Mouse (Mus musculus): ENCODE results near the gene Bend6. TPM values are rescaled to one million over a fixed set of nuclear protein-coding genes. Genes with fewer than 3 reads are reported as not detected.

Bend6 gene
- total and polyA plus RNA-seq, 3 experiments, result 0.04 to 0.08 TPM; not detected in 1

DNA sequence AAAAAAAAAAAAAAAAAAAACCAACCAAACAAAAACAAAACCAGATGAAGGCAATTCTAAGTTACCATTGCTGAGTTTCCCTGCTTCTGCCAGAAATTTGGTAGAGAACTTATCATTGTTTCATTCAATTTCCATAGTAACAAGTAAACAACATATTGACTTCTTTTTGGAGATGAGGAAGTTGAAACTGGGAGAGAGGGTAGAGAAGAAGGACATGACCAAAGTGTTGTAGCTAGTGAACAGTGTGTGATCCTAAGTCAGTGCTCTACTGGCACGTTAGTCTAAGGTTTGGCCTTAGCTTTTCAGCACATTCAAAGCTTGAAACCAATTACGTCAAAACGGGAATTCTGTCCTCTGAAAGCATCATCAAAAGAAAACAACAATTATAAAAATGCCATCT is 31.2 kb downstream of the Bend6 start:
- no peaks in the 10 kb centered on the region for H3K36me3 ChIP-seq (ENCODE audit: control insufficient read depth in 1 of 2, insufficient read depth in 2 of 2, low read length in 2 of 2)
- peak; percentile 11 for DNase-seq (ENCODE audit: low read depth, low spot score)
- no peak overlapping the region for H3K9ac ChIP-seq (ENCODE audit: control insufficient read depth, low read depth, low read length, poor library complexity, severe bottlenecking)
- H3K27ac ChIP-seq (ENCODE audit: control insufficient read depth, low read depth, low read length), result no peak overlapping the region
- H3K79me2 ChIP-seq (ENCODE audit: control insufficient read depth, insufficient read depth, low read length, poor library complexity), result no peaks in the 10 kb centered on the region
- no peaks in the 10 kb centered on the region for H3K4me1 ChIP-seq (ENCODE audit: control insufficient read depth in 1 of 2, insufficient read depth in 2 of 2, low read length in 2 of 2)
- no peak overlapping the region for H3K4me3 ChIP-seq (ENCODE audit: control insufficient read depth in 1 of 2, insufficient read depth in 1 of 2, low read depth in 2 of 2, low read length in 2 of 2)
- H3K27me3 ChIP-seq (ENCODE audit: control insufficient read depth in 1 of 2, insufficient read depth in 2 of 2, low read length in 2 of 2), result no peaks in the 10 kb centered on the region
- no peaks in the 10 kb centered on the region for H3K9me3 ChIP-seq (replicated peaks; ENCODE audit: insufficient read depth, low read length)
- TF ChIP-seq MYB (IDR thresholded peaks at IDR 0.05; ENCODE audit: low read depth, low read length) (no peak), ZMIZ1 (IDR thresholded peaks at IDR 0.05; ENCODE audit: low read depth, low read length) (no peak), HCFC1 (IDR thresholded peaks at IDR 0.05; ENCODE audit: low read depth, low read length) (no peak), ETS1 (IDR thresholded peaks at IDR 0.05; ENCODE audit: low read depth, low read length) (no peak), TCF12 (IDR thresholded peaks at IDR 0.05; ENCODE audit: low read depth, low read length) (no peak), BHLHE40 (IDR thresholded peaks at IDR 0.05; ENCODE audit: borderline replicate concordance, low read depth, low read length) (no peak), MEF2A (IDR thresholded peaks at IDR 0.05; ENCODE audit: extremely low read depth, insufficient replicate concordance, low read depth, low read length, poor library complexity, severe bottlenecking) (no peak), POLR2AphosphoS5 (IDR thresholded peaks at IDR 0.05; ENCODE audit: borderline replicate concordance, low read depth, low read length) (no peak), USF1 (IDR thresholded peaks at IDR 0.05; ENCODE audit: low read depth, low read length) (no peak), JUND (IDR thresholded peaks at IDR 0.05; ENCODE audit: low read depth, low read length) (no peak), GABPA (IDR thresholded peaks at IDR 0.05; ENCODE audit: low read depth, low read length) (no peak), E2F4 (IDR thresholded peaks at IDR 0.05; ENCODE audit: borderline replicate concordance, low read depth, low read length) (no peak)

DNA sequence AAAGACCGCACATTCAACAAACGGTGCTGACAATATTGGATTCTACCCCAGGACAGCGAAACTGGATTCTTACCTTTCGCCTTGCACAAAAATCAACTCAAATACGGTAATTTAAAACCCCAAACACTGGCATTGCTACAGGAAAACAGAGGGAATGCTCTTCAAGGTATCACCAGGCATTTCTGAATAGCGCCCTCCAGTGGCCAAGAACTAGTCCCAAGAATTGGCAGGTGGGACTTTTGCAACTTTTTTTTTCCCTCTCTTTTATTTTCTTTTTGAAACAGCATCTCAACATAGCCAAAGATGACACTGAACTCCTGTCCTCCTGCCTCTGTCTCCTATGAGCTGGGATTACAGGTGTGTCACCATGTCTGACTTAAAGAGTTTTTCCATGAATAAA is 31.9 kb downstream of the Bend6 start:
- Histone ChIP-seq H3K9ac (ENCODE audit: control insufficient read depth, low read depth, low read length, poor library complexity, severe bottlenecking) (no peak overlapping the region), H3K36me3 (ENCODE audit: control insufficient read depth in 1 of 2, insufficient read depth in 2 of 2, low read length in 2 of 2) (no peaks in the 10 kb centered on the region), H3K27me3 (ENCODE audit: control insufficient read depth in 1 of 2, insufficient read depth in 2 of 2, low read length in 2 of 2) (no peaks in the 10 kb centered on the region), H3K79me2 (ENCODE audit: control insufficient read depth, insufficient read depth, low read length, poor library complexity) (no peaks in the 10 kb centered on the region), H3K4me1 (ENCODE audit: control insufficient read depth in 1 of 2, insufficient read depth in 2 of 2, low read length in 2 of 2) (no peaks in the 10 kb centered on the region), H3K27ac (ENCODE audit: control insufficient read depth, low read depth, low read length) (no peak overlapping the region), H3K9me3 (replicated peaks; ENCODE audit: insufficient read depth, low read length) (no peaks in the 10 kb centered on the region), H3K4me3 (ENCODE audit: control insufficient read depth in 1 of 2, insufficient read depth in 1 of 2, low read depth in 2 of 2, low read length in 2 of 2) (no peak overlapping the region)
- TF ChIP-seq NELFE (IDR thresholded peaks at IDR 0.05; ENCODE audit: low read depth, low read length), result no peak
- TF ChIP-seq RAD21 (IDR thresholded peaks at IDR 0.05; ENCODE audit: low read depth, low read length), result peak; percentile 6
- peak; percentile 36 to 44 (median 40); a peak in 5 of 6 replicates for TF ChIP-seq CTCF (IDR thresholded peaks at IDR 0.05 in 2 of 3, conservative IDR thresholded peaks at IDR 0.05 in 1 of 3; ENCODE audit: control insufficient read depth in 1 of 3, insufficient read depth in 1 of 3, low read depth in 2 of 3, low read length in 3 of 3, poor library complexity in 1 of 3, severe bottlenecking in 1 of 3)
- TF ChIP-seq ZNF384 (IDR thresholded peaks at IDR 0.05; ENCODE audit: low read depth, low read length), result peak; percentile 66
- TF ChIP-seq MYB (IDR thresholded peaks at IDR 0.05; ENCODE audit: low read depth, low read length), result no peak
- TF ChIP-seq MAFK (IDR thresholded peaks at IDR 0.05; ENCODE audit: borderline replicate concordance, low read depth, low read length), result no peak
- peak; percentile 24 for TF ChIP-seq SMC3 (IDR thresholded peaks at IDR 0.05; ENCODE audit: low read depth, low read length)
- DNase-seq (ENCODE audit: low read depth, low spot score), result peak; percentile 49

All from MEL (cell line).